Mouse (Mus musculus): ENCODE results near the gene Oaz2. TPM values are rescaled to one million over a fixed set of nuclear protein-coding genes. Genes with fewer than 3 reads are reported as not detected.
A peak's percentile ranks its signal among the peaks of the same experiment; 100 is the strongest.

Oaz2 gene
- polyA plus RNA-seq, 1 experiment from 2014 or later, result 407 TPM

- no peak overlapping the region for H3K9ac ChIP-seq (ENCODE audit: low read depth, low read length)
- WGBS, result 65% methylated on average over 5 of the region's 5 CpGs
Measured at GRCm38 (mm10) chr9:65661029-65661428, 6.8 kb upstream of the Oaz2 start.

DNA sequence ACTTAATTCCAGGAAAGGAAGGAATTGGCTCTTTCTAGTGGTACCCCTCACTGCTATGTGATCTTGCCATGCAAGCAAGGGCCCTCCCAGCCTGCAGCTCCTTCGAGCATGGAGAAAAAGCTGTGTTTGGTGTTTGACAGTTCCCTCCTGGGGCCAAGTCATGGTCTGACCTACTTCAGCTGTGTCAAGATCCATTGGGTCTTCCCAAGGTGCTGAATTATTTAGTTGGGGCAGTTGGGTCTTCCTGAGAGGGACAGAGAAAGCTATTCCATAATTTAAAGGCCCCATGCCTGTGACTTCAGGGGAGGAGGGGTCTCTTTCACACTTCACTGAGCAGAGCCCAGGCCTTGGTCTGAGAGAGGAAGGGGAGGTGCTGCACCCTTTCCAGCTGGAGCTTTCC, 6.3 kb upstream of the Oaz2 start:
- H3K27me3 ChIP-seq (ENCODE audit: control insufficient read depth, insufficient read depth, low read depth, low read length), result no peaks in the 10 kb centered on the region
- H3K36me3 ChIP-seq (ENCODE audit: control insufficient read depth, insufficient read depth, low read length), result no peaks in the 10 kb centered on the region
- no peak overlapping the region for H3K4me2 ChIP-seq (ENCODE audit: low read length)
- H3K9me3 ChIP-seq (replicated peaks; ENCODE audit: control insufficient read depth, low read length, poor library complexity, severe bottlenecking), result no peaks in the 10 kb centered on the region
- no peak overlapping the region for H3K4me3 ChIP-seq (ENCODE audit: low read depth, low read length)
- no peak overlapping the region for H3K27ac ChIP-seq (ENCODE audit: low read length)
- WGBS, result 55% methylated on average over 1 of the region's 1 CpGs
- no peak for ATAC-seq
- H3K9ac ChIP-seq (ENCODE audit: low read depth, low read length), result no peak overlapping the region
- no peaks in the 10 kb centered on the region for H3K4me1 ChIP-seq (ENCODE audit: control insufficient read depth, insufficient read depth, low read length)

More at GRCm38 (mm10) chr9:65661029-65661428, 6.8 kb upstream of the Oaz2 start:
- H3K27ac ChIP-seq (ENCODE audit: low read length), result no peak overlapping the region
- H3K27me3 ChIP-seq (ENCODE audit: control insufficient read depth, insufficient read depth, low read depth, low read length), result no peaks in the 10 kb centered on the region
- no peak for ATAC-seq
- H3K4me1 ChIP-seq (ENCODE audit: control insufficient read depth, insufficient read depth, low read length), result no peaks in the 10 kb centered on the region
- no peaks in the 10 kb centered on the region for H3K9me3 ChIP-seq (replicated peaks; ENCODE audit: control insufficient read depth, low read length, poor library complexity, severe bottlenecking)
- H3K4me3 ChIP-seq (ENCODE audit: low read depth, low read length), result no peak overlapping the region
- no peaks in the 10 kb centered on the region for H3K36me3 ChIP-seq (ENCODE audit: control insufficient read depth, insufficient read depth, low read length)
- H3K4me2 ChIP-seq (ENCODE audit: low read length), result no peak overlapping the region

DNA sequence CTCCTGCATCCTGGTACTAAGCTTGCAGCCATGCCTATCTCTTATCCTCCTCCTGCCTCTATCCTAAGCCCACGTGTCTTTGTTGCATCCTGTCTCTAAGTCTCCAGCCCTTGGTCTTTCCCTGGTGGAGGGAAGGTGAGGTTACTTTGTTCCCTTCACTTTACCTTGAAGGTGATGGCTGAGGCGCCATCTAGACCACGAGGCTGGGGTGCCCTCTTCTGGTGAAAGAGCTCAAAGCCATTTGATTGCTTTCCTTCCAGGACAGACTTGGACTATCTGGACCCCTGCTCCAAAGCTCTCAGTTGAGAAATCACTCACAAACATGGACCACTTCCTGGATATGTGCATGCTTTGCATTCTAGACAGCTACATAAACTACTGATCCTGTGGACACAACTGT, 3.6 kb upstream of the Oaz2 start:
- no peaks in the 10 kb centered on the region for H3K4me1 ChIP-seq (ENCODE audit: control insufficient read depth, insufficient read depth, low read length)
- H3K9ac ChIP-seq (ENCODE audit: low read depth, low read length), result no peak overlapping the region
- no peak overlapping the region for H3K4me2 ChIP-seq (ENCODE audit: low read length)
- no peaks in the 10 kb centered on the region for H3K27me3 ChIP-seq (ENCODE audit: control insufficient read depth, insufficient read depth, low read depth, low read length)
- no peaks in the 10 kb centered on the region for H3K9me3 ChIP-seq (replicated peaks; ENCODE audit: control insufficient read depth, low read length, poor library complexity, severe bottlenecking)
- H3K27ac ChIP-seq (ENCODE audit: low read length), result no peak overlapping the region
- no peak for ATAC-seq
- 4% methylated on average over 3 of the region's 3 CpGs for WGBS
- H3K36me3 ChIP-seq (ENCODE audit: control insufficient read depth, insufficient read depth, low read length), result no peaks in the 10 kb centered on the region
- H3K4me3 ChIP-seq (ENCODE audit: low read depth, low read length), result no peak overlapping the region

DNA sequence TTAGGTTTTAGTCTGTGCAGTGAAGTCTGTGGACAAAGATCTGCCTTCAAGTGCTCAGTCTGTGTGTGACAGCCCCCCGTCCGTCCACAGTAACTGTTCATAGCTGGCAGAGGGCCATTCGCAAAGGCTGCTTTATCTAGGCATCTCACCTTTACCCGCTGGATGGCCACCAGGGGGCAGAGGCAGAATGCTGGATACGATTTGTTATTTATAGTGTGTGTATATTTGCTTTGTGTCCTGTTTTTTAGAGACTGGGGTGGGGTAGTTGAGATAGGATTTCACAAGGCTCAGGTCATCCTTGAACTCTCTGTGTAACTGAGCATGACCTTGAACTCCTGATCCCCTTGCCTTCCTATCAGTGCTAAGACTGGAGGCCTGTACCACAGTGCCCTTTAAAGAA, 1.8 kb upstream of the Oaz2 start:
- Histone ChIP-seq H3K9me3 (replicated peaks; ENCODE audit: control insufficient read depth, low read length, poor library complexity, severe bottlenecking) (no peaks in the 10 kb centered on the region), H3K36me3 (ENCODE audit: control insufficient read depth, insufficient read depth, low read length) (no peaks in the 10 kb centered on the region), H3K4me3 (ENCODE audit: low read depth, low read length) (no peak overlapping the region), H3K27me3 (ENCODE audit: control insufficient read depth, insufficient read depth, low read depth, low read length) (no peaks in the 10 kb centered on the region), H3K27ac (ENCODE audit: low read length) (no peak overlapping the region), H3K4me2 (ENCODE audit: low read length) (no peak overlapping the region), H3K9ac (ENCODE audit: low read depth, low read length) (no peak overlapping the region), H3K4me1 (ENCODE audit: control insufficient read depth, insufficient read depth, low read length) (no peaks in the 10 kb centered on the region)
- WGBS, result 19% methylated on average over 5 of the region's 5 CpGs
- no peak for ATAC-seq

DNA sequence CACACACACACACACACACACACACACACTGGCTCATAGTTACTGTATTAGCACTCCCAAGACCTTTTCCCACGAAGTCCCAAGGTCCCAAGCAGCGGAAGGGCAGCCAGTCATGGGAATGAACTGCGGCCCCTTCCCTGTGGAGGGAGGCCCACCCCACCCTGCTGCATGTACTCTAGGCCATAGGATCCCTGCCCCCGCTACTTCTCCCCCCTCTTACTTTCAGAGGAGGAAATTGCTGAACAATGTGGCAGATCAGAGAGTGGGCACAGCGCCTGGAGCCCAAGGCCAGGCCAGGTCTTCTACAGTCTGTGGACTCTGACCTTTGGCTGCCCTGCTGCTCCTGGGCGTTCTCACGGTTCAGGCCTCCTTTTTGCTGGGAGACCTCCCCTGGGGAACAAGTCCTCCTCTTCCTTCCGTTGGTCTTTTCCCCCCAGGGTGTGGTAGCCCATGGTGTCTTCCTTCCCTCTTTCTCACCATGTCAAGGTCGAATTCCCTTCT, 3.7 kb downstream of the Oaz2 start:
- 52% methylated on average over 9 of the region's 9 CpGs for whole genome bisulfite sequencing
- no peaks in the 10 kb centered on the region for H3K36me3 ChIP-seq (ENCODE audit: control insufficient read depth, insufficient read depth, low read length)
- H3K9ac ChIP-seq (ENCODE audit: low read depth, low read length), result no peak overlapping the region
- H3K27me3 ChIP-seq (ENCODE audit: control insufficient read depth, insufficient read depth, low read depth, low read length), result no peaks in the 10 kb centered on the region
- ATAC-seq, result no peak
- H3K4me2 ChIP-seq (ENCODE audit: low read length), result no peak overlapping the region
- H3K4me3 ChIP-seq (ENCODE audit: low read depth, low read length), result no peak overlapping the region
- H3K9me3 ChIP-seq (replicated peaks; ENCODE audit: control insufficient read depth, low read length, poor library complexity, severe bottlenecking), result no peaks in the 10 kb centered on the region
- peaks cover 6% of the 10 kb centered on the region; the same call in 1 of the 2 replicates for H3K4me1 ChIP-seq (ENCODE audit: control insufficient read depth, insufficient read depth, low read length)
- no peak overlapping the region for H3K27ac ChIP-seq (ENCODE audit: low read length)

DNA sequence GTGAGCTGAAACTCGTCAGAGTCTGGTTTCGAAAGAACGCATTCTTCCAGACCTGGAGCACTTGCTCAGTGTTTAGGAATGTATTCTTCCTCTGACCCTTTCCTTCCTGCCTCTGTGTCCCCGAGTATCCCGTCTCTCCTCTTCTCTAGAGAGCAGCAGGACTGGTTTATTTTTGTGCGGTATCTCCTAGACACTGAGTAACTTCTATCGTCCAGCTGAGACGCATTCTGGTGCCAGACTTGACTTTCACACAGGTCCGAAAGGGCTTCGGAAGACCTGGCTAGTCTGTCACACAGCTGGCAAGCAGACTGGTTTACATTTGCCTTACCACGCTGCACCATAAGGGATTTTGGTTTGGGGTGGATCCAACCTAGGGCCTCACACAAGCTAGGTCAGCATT, 5.2 kb downstream of the Oaz2 start:
- no peak for ATAC-seq
- WGBS, result 86% methylated on average over 11 of the region's 11 CpGs
- H3K4me3 ChIP-seq (ENCODE audit: low read depth, low read length), result no peak overlapping the region
- H3K27ac ChIP-seq (ENCODE audit: low read length), result no peak overlapping the region
- H3K36me3 ChIP-seq (ENCODE audit: control insufficient read depth, insufficient read depth, low read length), result no peaks in the 10 kb centered on the region
- H3K4me1 ChIP-seq (ENCODE audit: control insufficient read depth, insufficient read depth, low read length), result peaks cover 15% of the 10 kb centered on the region
- no peaks in the 10 kb centered on the region for H3K27me3 ChIP-seq (ENCODE audit: control insufficient read depth, insufficient read depth, low read depth, low read length)
- H3K9me3 ChIP-seq (replicated peaks; ENCODE audit: control insufficient read depth, low read length, poor library complexity, severe bottlenecking), result no peaks in the 10 kb centered on the region
- H3K9ac ChIP-seq (ENCODE audit: low read depth, low read length), result no peak overlapping the region
- H3K4me2 ChIP-seq (ENCODE audit: low read length), result no peak overlapping the region

DNA sequence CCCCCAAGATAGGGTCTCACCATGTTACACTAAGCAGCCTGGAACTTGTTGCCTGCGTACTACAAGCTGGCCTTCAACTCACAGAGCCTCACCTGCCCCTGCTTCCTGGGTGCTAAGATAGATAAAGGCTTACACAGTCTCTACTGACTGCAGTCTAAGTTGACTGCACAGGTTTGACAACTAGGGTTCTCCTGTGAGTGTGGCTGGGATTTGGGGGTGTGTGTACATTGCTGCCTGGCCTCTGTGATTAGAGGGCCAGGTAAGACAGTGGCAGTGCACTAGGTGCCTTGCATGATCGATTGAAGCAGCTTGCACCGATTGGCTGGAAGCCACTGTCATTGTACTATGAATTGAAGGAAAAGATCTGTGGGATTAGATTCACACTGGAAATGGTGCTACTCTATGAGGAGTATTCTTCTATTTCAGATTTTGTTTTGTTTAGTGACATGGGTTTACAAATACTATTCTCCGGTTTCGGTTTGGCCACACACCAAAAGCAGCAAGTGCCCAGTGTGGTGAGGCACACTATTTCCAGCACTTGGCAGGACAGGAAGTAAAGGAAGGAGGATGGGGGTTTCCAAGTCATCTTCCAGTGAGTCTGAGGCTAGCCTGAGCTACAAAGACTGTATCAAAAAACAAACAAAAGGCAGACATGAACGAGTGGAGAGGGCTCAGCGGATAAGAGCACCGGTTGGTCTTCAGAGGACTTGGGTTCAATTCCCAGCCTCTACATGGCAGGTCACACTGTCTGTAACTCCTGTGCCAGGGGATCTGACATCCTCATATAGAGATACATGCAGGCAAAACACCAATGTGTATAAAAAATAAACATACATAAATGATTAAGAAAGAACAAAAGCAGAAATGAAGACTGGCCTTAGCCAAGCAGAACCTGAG, 7.9 kb downstream of the Oaz2 start:
- H3K4me1 ChIP-seq (ENCODE audit: control insufficient read depth, insufficient read depth, low read length), result peaks cover 40% of the 10 kb centered on the region
- peak; percentile 69 for ATAC-seq
- peak overlapping the region; percentile 52 for H3K4me2 ChIP-seq (ENCODE audit: low read length)
- peak overlapping the region; percentile 78 for H3K9ac ChIP-seq (ENCODE audit: low read depth, low read length)
- H3K27me3 ChIP-seq (ENCODE audit: control insufficient read depth, insufficient read depth, low read depth, low read length), result no peaks in the 10 kb centered on the region
- H3K36me3 ChIP-seq (ENCODE audit: control insufficient read depth, insufficient read depth, low read length), result no peaks in the 10 kb centered on the region
- WGBS, result 52% methylated on average over 8 of the region's 8 CpGs
- no peaks in the 10 kb centered on the region for H3K9me3 ChIP-seq (replicated peaks; ENCODE audit: control insufficient read depth, low read length, poor library complexity, severe bottlenecking)
- H3K4me3 ChIP-seq (ENCODE audit: low read depth, low read length), result peak overlapping the region; percentile 59
- H3K27ac ChIP-seq (ENCODE audit: low read length), result peak overlapping the region; percentile 64

DNA sequence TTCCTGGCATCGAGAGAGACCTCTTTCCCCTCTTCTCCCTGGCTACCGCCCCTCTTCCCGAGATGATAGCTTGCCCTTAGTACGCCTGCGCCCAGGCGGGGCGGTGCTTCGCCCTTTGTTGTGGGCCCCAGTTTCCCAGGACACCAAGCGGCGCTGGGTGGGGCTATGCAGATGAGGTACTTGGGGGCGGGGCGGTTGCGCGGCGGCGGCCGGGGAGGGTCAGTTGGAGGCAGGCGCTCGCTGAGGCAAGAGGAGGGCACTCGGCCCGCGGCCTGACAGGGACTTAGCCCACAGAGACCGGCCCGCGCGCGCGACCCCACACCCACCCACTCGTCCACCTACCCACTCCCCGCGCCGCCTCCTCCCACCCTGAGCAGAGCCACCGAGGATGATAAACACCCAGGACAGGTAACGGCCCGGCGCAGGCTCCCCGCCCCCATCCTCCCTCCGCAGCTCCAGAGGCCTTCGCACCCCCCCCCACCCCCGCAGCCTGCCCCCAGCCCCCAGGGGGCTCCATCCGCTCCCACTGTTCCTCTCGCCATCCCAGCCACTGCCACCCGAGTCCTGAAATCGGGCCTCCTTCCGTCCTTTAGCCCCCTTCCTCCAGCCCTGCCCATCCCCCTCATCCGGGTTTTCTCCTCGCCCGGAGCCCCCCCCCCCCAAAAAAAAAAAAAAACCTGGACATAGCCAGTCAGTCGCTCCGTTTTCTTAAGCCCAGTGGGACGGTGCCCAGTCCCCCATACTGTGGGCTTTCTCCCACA, 8.7 kb downstream of the Oaz2 start:
- WGBS, result under 1% methylated on average over 32 of the region's 51 CpGs
- peak overlapping the region; percentile 64 for H3K27ac ChIP-seq (ENCODE audit: low read length)
- H3K4me2 ChIP-seq (ENCODE audit: low read length), result peak overlapping the region; percentile 85
- H3K27me3 ChIP-seq (ENCODE audit: control insufficient read depth, insufficient read depth, low read depth, low read length), result no peaks in the 10 kb centered on the region
- peak overlapping the region; percentile 59 for H3K4me3 ChIP-seq (ENCODE audit: low read depth, low read length)
- H3K9me3 ChIP-seq (replicated peaks; ENCODE audit: control insufficient read depth, low read length, poor library complexity, severe bottlenecking), result no peaks in the 10 kb centered on the region
- H3K4me1 ChIP-seq (ENCODE audit: control insufficient read depth, insufficient read depth, low read length), result peaks cover 48% of the 10 kb centered on the region
- ATAC-seq, result peak; percentile 98
- H3K9ac ChIP-seq (ENCODE audit: low read depth, low read length), result peak overlapping the region; percentile 78
- no peaks in the 10 kb centered on the region for H3K36me3 ChIP-seq (ENCODE audit: control insufficient read depth, insufficient read depth, low read length)

- H3K9me3 ChIP-seq (replicated peaks; ENCODE audit: control insufficient read depth, low read length, poor library complexity, severe bottlenecking), result no peaks in the 10 kb centered on the region
- whole genome bisulfite sequencing, result 1% methylated on average over 3 of the region's 3 CpGs
- H3K4me1 ChIP-seq (ENCODE audit: control insufficient read depth, insufficient read depth, low read length), result peaks cover 51% of the 10 kb centered on the region
- H3K4me2 ChIP-seq (ENCODE audit: low read length), result peak overlapping the region; percentile 85
- ATAC-seq, result no peak
- H3K27ac ChIP-seq (ENCODE audit: low read length), result peak overlapping the region; percentile 6; the same call in 1 of the 2 replicates
- H3K4me3 ChIP-seq (ENCODE audit: low read depth, low read length), result peak overlapping the region; percentile 59
- H3K36me3 ChIP-seq (ENCODE audit: control insufficient read depth, insufficient read depth, low read length), result no peaks in the 10 kb centered on the region
- H3K9ac ChIP-seq (ENCODE audit: low read depth, low read length), result peak overlapping the region; percentile 78
- H3K27me3 ChIP-seq (ENCODE audit: control insufficient read depth, insufficient read depth, low read depth, low read length), result no peaks in the 10 kb centered on the region
Measured at GRCm38 (mm10) chr9:65677119-65677462, 9.3 kb downstream of the Oaz2 start.

Data from midbrain, embryonic 16.5 days (tissue).